Mouse (Mus musculus): ENCODE data around the gene Nfyb. TPM values are rescaled to one million over a fixed set of nuclear protein-coding genes. Genes with fewer than 3 reads are reported as not detected.

Nfyb gene
- polyA plus RNA-seq, 1 experiment from 2014 or later: 68.9 TPM

DNA sequence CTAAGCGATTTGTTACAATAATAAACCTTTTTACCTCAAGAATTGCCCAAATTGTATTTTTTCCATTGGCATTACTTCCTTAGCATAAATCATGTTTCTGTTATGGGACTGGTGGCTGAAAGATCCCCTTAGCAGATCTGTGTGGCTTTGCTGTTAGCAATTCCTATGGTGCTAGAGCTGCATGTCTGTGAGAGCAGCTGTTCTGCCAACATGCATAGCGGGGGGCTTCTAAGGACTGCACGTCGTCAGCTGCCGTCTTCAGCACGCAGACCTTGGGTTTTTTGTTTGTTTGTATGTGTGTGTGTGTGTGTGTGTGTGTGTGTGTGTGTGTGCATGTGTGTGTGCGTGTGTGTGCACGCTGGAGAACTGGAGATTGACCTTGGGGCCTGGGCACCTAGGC lies 22.6 kb downstream of the Nfyb start:
- H3K9me3 ChIP-seq (replicated peaks): no peaks in the 10 kb centered on the region
- H3K27ac ChIP-seq: no peak overlapping the region
- ATAC-seq: no peak
- H3K4me3 ChIP-seq: no peak overlapping the region
- H3K27me3 ChIP-seq: no peaks in the 10 kb centered on the region
- H3K4me2 ChIP-seq: no peak overlapping the region
- 71% methylated on average over 8 of the region's 8 CpGs for WGBS
- no peaks in the 10 kb centered on the region for H3K4me1 ChIP-seq
- no peak overlapping the region for H3K9ac ChIP-seq
- peaks cover 54% of the 10 kb centered on the region for H3K36me3 ChIP-seq (ENCODE audit: poor library complexity, severe bottlenecking)

DNA sequence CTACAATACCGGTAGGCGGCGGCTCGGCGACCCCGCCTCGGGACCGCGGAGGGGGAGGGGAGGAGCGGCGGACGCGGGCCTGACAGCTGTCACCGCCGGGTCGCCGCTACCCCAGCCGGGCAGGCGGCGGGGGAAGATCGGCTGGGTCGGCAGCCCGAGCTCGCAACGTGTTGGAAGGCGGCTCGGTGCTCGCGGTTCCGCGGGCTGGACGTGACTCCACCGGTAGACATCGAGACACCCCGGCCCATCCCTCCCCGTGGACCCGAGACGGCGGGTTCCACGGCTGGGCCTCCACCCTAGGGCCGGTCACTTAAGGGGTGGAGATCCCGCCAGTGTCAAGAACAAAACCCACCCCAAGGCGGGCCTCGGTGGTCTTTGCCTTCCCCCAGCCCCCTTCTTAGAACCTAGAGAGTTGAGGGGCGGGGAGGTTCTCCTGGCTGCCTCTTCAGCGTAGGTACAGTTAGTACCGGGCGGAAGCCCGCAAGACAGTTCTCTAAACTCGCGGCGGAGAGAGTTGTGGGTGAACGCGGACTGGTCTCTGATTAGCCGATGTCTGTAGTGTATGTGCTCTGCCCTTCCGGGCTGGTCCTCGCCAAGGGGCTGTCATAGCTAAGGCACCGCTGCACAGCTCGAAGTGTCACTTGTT lies 64.5 kb downstream of the Nfyb start:
- peak overlapping the region; percentile 75; the same call in 1 of the 2 replicates for H3K27ac ChIP-seq
- H3K9ac ChIP-seq: peak overlapping the region; percentile 87
- peaks cover 16% of the 10 kb centered on the region for H3K4me1 ChIP-seq
- peak overlapping the region; percentile 91 for H3K4me3 ChIP-seq
- H3K27me3 ChIP-seq: no peaks in the 10 kb centered on the region
- no peaks in the 10 kb centered on the region for H3K9me3 ChIP-seq (replicated peaks)
- under 1% methylated on average over 50 of the region's 59 CpGs for WGBS
- H3K36me3 ChIP-seq (ENCODE audit: poor library complexity, severe bottlenecking): peaks cover 8% of the 10 kb centered on the region
- ATAC-seq: peak; percentile 83
- H3K4me2 ChIP-seq: peak overlapping the region; percentile 88

DNA sequence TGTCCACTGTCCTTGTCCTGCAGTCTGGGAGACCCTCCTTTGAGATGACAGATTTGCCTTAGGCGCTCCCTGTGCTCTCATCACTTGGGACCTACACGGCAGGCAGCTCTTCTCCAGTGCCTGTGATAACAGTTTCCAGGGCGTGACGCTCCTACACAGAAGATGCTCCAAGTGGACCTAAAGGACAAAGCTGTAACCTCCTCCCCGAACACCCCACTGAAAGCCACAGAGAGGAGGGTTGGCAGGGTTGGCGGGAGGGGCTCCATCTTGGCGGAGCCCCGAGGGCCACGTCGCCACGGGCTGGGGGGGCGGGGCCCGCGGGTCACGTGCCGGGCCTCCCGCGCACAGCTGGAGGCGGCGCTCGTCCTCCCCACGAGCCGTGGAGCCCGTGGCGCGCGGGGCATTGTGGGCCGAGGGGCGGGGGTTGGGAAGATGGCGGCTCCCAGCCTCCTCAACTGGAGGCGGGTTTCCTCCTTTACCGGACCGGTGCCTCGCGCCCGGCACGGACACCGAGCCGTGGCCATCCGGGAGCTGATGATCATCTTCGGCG lies 65.2 kb downstream of the Nfyb start:
- peak; percentile 96 for ATAC-seq
- peak overlapping the region; percentile 75 for H3K27ac ChIP-seq
- WGBS: 0% methylated on average over 27 of the region's 42 CpGs

More for the DNA sequence above, 65.2 kb downstream of the Nfyb start:
- Histone ChIP-seq H3K9ac (peak overlapping the region; percentile 87), H3K9me3 (replicated peaks) (no peaks in the 10 kb centered on the region), H3K36me3 (ENCODE audit: poor library complexity, severe bottlenecking) (peaks cover 4% of the 10 kb centered on the region; the same call in 1 of the 2 replicates), H3K27me3 (no peaks in the 10 kb centered on the region), H3K4me3 (peak overlapping the region; percentile 91), H3K4me1 (peaks cover 16% of the 10 kb centered on the region), H3K4me2 (peak overlapping the region; percentile 88)

Other genes starting within 250 kb of the Nfyb start
- 41.1 and 42.7 TPM in 2 replicates for gene 1190007I07Rik, start 140.9 kb downstream of the Nfyb start, polyA plus RNA-seq (2015; fragmentation: Nextera tagmentation; extraction: Ambion mirVana)
- 241 and 264 TPM in 2 replicates for gene Tdg, start 134.3 kb downstream of the Nfyb start, polyA plus RNA-seq (2015; fragmentation: Nextera tagmentation; extraction: Ambion mirVana)
- 1.9 and 2.4 TPM in 2 replicates for gene Glt8d2, start 73.5 kb downstream of the Nfyb start, polyA plus RNA-seq (2015; fragmentation: Nextera tagmentation; extraction: Ambion mirVana)
- gene Hcfc2, start 68.0 kb downstream of the Nfyb start, polyA plus RNA-seq (2015; fragmentation: Nextera tagmentation; extraction: Ambion mirVana): 47.5 and 48.1 TPM in 2 replicates
- 154 and 158 TPM in 2 replicates for gene Txnrd1, start 69.8 kb upstream of the Nfyb start, polyA plus RNA-seq (2015; fragmentation: Nextera tagmentation; extraction: Ambion mirVana)
- gene Eid3, start 102.5 kb upstream of the Nfyb start, polyA plus RNA-seq (2015; fragmentation: Nextera tagmentation; extraction: Ambion mirVana): 0.46 and 0.62 TPM in 2 replicates
- 2.1 and 2.5 TPM in 2 replicates for gene Chst11, start 221.4 kb upstream of the Nfyb start, polyA plus RNA-seq (2015; fragmentation: Nextera tagmentation; extraction: Ambion mirVana)